Mouse (Mus musculus) CD4-positive, CD25-positive, alpha-beta regulatory T cell, adult 4 months (primary cell): ENCODE measurements around the gene Tas1r3. TPM values are rescaled to one million over a fixed set of nuclear protein-coding genes. Genes with fewer than 3 reads are reported as not detected.

Experiments
- ATAC-seq: one replicate; pipeline ENCODE4 v1.8.0; 2017
- polyA plus RNA-seq, 2 experiments: library from polyadenylated mRNA; unstranded; fragments of 100-300 nt; shearing (Covaris generic); gene quantifications; one replicate each; pipeline ENCODE4 v1.2.1; 2017

The Tas1r3 gene
- under 1 TPM; 0.62 to 0.66 TPM for polyA plus RNA-seq

DNA sequence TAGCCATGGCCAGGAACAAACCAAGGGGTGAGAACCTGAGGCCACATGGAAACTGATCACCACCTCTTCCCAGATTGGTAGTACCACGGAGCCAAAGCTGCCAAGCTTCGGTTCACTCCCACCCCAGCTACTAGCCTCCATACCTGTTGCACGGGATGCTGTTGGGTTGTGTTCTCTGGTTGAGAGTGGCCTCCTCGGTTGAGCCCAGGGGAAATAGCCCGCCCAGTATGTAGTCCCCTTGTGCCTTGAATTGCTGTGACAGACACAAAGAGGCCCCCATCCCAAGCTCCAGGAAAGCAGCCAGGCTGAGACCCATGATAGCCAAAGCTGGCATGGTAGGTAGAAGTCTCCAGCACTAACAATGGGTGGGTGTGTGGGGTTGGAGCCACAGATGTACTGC, at the start of gene Tas1r3:
Tas1r3 (minus strand) TSS at position 362 of the 400 bp plus-strand sequence.
- ATAC-seq, result no peak

DNA sequence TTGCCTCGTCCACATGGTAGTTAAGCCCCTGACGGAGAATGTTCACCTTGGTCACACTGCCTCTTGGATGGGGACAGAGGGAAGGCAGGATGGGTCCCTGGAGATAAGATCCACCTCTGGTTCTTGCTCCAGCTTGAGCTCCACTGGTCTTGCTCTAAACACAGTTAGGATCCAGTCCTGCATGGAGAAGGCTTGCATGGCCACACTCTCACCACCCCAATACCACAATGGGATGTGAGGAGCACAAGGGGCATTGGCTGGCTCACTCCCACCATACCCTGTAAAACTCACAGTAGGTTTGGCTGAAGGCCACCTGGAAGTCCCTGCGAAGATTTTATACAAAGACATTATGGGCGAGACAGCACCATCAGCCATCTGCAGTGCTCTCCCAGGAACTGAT, 45.6 kb upstream of the Tas1r3 start:
- no peak for ATAC-seq

DNA sequence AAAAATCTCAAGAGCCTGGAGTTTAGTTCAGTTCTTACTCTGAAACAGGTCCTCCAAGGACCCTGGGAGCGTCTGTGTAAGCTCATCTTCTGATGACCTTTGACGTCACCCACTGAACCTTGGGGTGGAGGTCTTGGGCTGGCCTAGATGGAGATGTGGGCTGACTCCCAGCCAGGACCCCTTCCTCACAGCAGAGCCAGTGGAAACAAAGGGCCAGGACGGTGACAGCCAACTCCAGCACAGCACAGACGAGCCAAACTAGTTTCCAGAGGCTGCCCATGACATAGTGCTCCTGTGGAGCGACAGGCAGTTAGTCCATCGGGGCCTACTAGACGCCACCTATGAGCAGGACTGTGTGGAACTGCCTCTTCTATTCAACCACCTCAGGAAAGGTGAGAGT, 45.1 kb upstream of the Tas1r3 start:
- no peak for ATAC-seq

DNA sequence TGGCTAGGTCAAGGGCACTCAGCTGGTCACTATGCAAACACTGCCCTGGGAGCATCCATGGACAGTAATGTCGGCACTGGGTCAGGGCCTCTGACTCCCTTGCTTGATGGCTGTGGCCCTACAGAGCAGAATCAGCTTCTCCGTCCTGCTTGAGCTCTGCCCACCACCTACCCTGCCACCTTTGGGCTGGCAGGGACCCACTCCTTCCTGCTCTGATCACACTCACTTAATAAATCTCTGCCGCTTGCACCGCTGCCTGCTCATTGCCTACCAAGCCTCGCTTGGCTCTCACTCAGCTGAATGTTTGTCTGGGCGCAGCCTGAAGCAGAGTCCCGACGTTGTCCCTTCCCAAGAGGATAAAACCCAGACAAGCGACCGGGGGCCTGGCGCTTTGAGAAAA, 43.8 kb upstream of the Tas1r3 start:
- ATAC-seq, result no peak

DNA sequence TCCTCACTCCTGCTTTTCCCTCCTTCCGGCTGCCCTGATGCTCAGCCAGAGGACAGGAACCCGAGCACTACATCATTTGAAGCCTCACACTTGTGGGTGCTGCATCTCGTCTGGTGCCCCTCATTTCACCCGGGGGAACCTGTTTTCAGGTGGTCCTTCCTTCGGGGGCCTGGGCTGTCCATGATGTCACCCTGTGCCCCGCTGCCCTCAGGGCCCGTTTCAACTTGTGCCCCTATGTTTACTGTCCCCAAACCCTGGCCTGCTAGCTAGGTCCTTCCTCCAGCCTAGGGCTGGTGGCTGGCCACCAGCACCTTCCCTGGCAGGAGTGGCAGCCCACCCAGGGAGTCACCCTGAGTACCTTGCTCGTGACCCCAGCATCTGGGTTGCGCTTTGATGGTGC, 43.0 kb upstream of the Tas1r3 start:
- ATAC-seq, result no peak

DNA sequence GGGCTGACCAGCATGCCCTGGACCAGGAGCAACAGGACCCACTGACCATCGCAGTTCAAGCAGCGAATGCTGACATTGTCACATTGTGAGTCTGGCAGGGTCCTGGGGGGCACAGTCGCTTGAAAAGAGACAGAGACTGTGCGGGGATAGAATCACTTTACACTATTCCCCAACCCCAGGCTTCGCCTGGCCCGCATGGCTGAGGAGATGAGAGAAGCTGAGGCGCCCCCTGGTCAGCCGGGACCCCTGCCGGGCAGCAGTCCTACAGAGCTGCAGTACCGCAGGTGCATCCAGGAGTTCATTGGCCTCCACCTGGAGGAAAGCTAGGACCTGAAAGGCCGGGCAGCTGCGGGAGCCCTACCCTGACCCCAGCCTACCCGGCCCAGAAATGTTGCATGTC, 42.5 kb upstream of the Tas1r3 start:
- ATAC-seq, result no peak

DNA sequence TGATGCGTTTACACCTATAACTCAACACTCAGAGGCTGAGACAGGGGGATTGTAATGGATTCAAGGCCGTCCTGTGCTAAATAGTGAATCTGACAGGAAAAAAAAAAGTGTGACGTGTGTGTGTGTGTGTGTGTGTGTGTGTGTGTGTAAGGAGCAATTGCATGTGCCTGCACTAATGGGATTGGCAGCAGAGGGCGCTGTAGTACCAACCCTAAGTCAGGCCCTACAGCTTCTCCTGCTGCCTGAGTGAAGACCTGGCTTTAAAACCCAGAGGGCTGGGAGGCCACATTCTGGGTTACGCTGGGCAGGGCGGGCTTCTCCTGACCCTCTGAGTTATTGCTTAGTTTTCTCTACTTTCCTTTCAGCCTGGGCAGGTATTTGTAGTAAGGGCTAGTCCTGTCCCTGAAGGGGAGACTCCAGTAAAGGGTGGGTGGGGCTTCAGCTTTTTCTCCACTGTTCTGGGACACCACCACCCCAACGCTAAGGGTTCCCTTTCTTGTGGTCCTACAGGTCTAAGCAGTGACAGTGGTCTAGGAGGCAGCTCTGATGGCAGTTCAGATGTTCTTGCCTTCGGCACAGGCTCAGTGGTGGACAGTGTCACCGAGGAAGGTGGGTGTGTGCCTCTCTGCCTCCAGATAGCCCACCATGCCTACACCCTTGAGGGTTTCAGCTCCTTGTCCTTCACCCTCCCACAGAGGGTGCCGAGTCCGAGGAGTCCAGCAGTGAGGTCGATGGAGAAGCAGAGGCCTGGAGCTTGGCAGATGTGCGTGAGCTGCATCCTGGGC, 41.3 kb upstream of the Tas1r3 start:
- ATAC-seq, result no peak

DNA sequence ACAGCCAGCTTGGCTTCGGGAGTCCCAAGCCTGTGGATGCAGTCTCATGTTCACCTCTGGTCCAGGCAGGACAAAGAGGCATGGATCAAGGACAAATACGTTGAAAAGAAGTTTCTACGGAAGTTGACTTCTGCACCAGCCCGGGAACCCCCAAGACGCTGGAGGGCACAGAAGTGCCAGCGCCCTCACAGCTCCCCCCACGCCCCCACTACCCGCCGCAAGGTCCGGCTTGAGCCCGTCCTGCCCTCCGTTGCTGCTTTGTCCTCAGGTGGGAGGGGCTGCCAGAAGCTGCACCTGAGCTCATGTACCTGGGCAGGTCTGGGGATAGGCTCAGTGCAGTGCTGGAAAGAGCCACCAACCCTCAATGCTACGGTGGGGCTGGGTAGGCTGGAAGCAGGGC, 40.1 kb upstream of the Tas1r3 start:
- no peak for ATAC-seq

DNA sequence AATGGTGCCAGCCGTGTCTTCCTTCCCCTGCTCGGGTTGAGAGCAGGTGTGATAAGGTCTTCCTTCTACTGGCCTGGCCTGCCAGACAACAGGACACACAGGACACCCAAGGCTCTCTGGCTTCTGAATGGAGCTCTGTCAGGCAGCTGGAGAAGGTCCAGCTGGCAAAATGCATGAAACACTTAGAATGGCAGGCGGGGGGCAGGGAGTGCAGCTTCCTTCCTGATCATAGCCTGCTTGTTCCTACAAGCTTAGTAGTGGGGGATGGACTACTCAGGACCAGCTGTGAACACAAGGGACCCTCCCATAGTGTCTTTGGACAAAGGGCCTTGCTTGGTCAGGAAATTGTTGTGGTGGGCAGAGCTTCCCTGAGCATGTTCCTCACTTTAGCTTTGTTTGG, 38.0 kb upstream of the Tas1r3 start:
- no peak for ATAC-seq

DNA sequence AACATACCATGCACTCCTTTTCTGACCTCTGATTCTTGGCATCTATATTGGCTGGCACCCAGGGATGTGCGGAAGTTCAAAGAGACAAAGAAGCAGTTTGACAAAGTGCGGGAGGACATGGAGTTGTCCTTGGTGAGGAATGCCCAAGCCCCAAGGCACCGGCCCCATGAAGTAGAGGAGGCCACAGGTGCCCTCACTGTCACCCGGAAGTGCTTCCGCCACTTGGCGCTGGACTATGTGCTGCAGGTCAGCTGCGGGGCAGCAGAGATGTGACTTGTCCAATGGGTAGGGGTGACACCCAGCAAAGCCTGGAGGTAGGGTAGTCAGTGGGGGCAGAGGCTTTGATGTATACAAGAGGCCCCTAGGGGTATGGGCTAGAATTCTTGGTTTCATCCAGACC, 36.2 kb upstream of the Tas1r3 start:
- no peak for ATAC-seq

DNA sequence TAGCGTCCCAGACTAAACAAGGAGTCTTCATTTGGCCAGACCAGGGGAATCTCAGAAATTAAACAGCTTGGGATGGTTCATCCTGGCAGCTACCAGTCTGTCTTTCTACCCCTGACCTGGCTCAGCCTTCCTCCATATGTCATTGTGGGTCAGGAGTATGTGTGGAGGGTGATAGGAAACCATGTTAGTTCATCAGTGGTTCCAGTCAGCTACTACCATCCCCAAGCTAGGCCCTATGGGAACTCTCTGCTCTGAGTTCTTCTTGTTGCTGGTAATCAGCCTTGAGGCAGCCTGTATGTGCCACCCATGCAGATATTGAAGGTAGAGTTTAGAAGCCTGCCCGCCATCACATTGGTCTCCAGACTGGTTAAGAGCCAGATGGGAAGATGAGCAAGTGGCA, 35.2 kb upstream of the Tas1r3 start:
- no peak for ATAC-seq

DNA sequence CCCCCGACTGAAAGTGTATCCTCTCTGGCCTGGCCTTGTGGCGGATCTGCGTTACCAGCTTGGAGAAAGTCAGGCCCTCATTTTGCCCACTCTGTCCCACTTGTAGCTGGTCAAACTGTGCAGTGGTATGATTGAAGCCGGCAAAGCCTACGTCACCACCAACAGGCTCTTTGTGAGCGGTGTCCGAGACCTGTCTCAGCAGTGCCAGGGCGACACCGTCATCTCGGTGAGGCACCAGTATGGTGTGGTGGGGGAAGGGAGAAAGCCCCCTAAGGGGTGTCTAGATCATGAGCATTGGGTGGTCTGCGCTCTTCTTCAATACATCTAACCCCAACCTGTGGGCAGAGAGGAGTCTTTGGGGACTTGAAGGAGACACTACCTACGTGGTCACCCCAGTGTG, 33.3 kb upstream of the Tas1r3 start:
- ATAC-seq, result no peak

DNA sequence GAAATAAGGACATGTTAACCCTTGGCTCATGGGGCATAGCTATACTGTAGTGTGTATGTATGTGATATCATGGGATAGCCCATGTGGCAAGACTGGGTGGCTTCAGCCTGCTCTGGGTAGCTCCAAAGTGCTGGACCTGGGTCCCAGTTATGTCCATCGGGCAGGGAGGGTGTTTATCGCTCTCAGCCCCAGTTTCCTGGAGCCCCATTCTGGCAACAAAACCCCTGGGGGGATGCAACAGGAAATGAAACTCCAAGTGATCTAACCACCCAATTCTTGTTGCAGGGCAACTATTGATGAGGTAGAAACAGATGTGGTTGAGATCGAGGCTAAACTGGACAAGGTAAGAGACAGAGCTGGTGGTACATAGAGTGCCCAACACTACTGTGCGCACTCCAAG, 32.7 kb upstream of the Tas1r3 start:
- ATAC-seq, result no peak

DNA sequence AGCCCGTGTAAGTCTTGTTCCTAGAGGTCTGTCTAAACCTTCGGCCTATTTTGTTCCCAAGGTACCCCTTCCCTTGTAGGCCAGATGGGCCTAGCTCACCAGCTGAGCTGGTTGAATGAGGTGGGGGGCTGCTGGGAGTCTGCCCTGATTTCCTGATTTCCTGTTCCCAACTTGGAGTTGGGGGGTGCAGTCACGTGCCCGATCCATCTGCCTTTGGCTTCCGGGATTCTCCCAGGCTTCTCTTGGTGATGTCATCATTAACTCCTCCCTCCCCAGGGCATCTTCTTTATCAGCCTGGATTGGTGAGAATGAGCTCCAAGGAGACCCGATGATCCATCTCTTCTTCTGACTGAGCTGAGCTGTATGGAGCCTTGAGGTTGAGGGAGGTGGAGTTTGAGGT, 32.1 kb upstream of the Tas1r3 start:
- ATAC-seq, result no peak

DNA sequence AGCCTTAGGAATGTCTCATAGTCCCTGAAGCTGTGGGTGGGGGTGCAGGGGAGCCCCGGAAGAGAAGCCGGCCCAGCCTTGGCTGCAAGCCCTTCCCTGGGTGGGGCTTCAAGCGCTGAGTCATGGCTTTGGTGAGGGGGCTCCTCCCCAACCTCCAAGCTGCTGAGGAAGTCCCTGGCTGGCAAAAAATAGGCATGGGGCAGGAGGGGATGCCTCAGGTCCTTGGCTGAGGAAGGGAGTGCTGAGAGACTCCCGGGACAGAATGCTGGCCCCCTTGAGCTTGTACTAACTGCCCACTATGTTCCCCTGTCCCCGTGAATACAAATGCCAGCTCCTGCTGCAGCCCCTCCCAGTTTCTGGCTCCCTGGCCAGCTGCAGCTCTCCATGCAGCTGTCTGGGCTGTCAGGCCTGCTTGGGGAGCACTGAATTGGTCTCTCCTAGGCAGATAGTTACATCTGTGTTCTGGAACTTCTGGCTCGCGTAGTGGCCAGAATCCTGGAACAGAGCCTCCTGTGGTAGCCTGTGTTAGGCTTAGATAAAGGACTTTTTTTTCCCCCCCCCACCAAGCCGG, 31.2 kb upstream of the Tas1r3 start:
- ATAC-seq, result no peak

DNA sequence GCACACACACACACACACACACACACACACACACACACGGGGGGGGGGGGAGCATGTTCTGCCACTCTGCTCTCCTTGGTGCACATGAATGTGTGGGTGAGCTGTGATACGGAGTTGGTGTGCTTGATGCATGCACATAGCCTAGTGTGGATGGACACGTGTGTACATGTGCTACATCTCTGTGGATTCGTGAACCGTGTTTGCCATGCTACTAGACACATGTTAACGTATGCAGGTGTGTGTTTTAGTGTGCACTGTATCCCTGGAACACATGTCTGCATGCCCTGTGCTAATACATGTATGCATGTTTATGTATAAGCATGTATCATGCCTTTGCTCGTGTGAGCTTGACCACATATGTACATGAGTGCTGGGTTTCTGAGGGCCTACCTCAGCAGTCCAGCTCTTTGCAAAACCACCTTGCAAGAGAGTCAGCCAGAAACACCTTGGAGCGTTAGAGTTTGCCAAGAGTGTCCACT, 30.1 kb upstream of the Tas1r3 start:
- no peak for ATAC-seq

DNA sequence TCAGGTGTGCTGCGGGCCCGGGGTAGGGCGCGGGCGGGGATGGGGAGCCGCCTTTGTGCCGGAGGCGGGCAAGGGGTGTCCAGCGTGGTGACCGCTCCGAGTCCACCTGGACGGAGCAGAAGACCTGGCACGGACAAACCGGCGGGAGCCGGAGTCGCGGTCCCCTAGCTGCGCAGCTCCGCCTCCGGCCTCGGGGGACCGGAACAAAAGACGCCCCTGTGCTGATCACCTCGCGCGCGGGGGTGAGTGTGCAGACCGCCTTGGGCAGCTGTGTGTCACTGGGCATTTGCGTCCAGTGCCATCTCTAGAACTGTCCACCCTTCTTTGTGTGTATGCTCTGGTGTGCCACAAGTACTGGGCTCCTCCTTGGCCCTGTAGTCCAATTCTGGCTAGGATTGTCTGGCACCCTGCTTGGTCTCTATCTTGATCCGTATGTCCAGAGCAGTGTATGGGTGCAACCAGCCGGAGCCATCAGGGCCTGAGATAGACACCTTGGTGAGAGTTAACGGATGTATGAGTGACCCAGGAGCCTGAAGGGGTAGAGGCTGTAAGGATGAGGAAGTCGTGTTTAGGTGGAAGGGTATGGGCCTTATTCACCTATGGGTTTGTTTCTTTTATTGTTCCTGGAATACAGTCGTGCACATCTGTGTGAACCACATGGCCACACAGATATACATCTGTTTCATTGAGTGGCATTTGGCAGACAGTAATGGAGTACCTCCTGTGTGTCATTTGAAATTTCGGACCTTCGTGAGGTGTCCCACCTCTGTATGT, 29.5 kb upstream of the Tas1r3 start:
- ATAC-seq, result no peak

DNA sequence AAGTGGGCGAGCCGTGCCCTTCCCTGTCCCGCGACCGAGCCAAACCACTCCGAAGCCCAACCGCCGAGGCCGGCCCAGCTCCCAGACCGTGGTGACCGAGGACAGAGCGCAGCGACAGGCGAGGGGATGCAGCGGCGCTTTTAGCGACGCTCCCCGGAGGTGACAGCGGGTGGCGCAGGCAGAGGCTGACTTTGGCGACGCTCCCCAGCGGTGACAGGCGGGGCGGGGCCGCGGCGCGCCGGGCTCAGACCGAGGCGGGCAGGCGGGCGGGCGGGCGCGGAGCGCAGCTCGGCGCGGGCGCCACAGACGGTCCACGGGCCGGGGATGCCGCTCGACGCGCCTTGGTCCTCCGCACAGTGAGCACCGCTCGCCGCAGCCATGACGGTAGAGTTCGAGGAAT, 28.9 kb upstream of the Tas1r3 start:
- peak; percentile 82 for ATAC-seq

DNA sequence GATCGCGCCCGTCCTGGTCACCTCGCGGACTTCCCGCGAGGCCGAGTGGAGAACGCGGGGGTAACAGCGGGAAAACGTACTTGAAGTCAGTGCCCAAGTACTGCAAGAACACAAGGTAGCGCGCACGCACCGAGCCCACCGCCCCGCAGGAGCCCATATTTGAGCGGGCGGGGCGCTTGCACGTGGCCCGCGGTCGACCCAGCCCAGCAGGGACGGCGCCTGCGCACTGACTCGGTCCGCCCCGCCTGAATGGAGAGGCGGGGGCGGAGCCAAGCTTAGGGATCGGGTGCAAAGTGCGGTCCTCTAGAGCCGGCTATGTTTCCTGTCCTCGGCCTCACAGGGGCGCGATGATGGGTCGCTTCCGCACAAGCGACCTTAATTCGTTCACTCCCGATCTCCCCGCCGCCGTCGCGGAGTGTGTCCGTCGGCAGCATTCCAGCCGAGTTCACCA, 28.4 kb upstream of the Tas1r3 start, which contains the start of the genes Pusl1 and Acap3:
Pusl1 (minus strand) TSS at position 231 of the 451 bp plus-strand sequence.
Acap3 (plus strand) TSS at position 272 of the 451 bp plus-strand sequence.
- ATAC-seq, result peak; percentile 81

DNA sequence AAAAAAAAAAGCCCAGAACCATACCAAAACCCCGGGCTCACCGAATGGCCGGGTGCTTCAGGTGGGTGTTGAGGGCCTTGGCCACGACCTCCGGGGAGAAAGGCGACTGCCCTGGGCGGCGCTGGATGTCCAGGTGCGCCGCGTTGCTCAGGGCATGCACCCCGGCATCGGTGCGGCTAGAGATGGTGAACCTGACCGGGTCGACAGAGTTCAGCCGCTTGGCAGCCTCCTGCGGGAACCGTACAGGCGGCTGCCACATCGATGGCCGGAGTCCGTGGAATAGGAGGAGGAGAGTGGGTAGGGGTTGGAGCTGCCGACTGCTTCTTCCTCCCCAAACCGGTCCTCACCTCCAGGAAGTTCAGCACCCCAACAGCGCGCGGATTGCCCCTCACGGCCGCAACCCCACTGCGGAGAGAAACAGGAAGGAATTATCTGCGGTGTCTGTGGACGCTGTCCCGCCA, 27.9 kb upstream of the Tas1r3 start:
- ATAC-seq, result no peak

DNA sequence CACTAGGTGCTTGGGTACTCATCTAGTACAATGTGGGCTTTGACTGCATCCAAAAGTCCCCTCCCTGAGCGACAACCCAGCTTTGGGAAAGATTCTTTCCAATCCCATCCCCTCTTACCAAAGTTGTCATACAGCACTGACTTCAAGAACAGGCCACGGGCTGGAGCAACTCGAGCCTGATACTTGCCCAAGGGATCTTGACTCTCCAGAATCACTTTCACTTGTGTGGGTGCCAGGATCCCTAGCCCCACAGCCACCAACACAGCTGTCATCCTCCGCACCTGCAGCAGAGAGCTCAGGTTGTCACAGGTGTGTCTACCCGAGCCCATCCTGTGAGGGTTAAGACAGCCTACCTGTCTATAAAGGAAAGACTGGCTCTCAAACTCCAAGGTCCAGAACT, 26.2 kb upstream of the Tas1r3 start:
- no peak for ATAC-seq

DNA sequence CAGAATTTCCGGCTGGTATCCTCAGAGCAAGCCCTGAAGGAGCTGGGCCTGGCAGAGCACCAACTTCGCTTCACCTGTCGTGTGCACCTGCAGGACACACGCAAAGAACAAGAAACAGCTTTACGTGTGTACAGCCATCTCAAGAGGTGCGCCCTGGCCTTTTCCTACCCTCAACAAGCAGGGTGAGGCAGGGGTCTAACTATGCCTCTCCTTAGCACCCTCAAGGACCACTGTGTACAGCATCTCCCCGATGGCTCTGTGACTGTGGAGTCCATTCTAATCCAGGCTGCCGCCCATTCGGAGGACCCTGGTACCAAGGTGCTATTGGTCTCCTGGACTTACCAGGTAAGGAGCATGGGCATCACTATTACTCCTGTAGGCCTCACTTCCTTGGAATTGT, 25.0 kb upstream of the Tas1r3 start:
- no peak for ATAC-seq

DNA sequence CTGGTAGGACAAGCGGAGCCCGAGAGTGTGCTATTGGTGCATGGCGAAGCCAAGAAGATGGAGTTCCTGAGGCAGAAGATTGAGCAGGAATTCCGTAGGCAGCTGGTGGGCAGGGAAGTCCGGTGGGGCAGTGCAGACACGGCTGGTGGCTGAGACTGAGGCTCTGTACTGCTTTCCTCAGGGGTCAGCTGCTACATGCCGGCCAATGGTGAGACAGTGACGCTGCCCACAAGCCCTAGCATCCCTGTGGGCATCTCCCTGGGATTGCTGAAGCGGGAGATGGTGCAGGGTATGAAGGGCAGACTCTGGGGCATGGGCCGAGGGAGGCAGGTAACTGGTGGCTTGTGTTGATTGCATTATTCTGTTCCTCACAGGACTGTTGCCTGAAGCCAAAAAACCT, 24.5 kb upstream of the Tas1r3 start:
- no peak for ATAC-seq
